Mouse (Mus musculus) MEL (cell line): ENCODE measurements around the gene Snrnp48.

Experiments
- BHLHE40 ChIP-seq: IDR thresholded peaks from 2 replicates; pipeline ENCODE4 v1.6.1; 2012; ENCODE audit warnings: low read depth, mild to moderate bottlenecking, inconsistent platforms, low read length, improper control_type of control experiment, borderline replicate concordance
- CTCF ChIP-seq, 3 experiments: IDR thresholded peaks in 2 of 3; conservative IDR thresholded peaks in 1 of 3; 2 replicates each; pipeline ENCODE4 v1.5.1; 2011 to 2012; ENCODE audit warnings: low read length in 3 of 3, low read depth in 2 of 3, mild to moderate bottlenecking in 2 of 3, improper control_type of control experiment in 1 of 3, inconsistent platforms in 1 of 3, mixed read lengths in 1 of 3, moderate library complexity in 1 of 3; ENCODE audit not compliant: control insufficient read depth in 1 of 3, insufficient read depth in 1 of 3, poor library complexity in 1 of 3, severe bottlenecking in 1 of 3
- EP300 ChIP-seq, 2 experiments: IDR thresholded peaks; 2 replicates each; pipeline ENCODE4 v1.6.1; 2011; ENCODE audit warnings: improper control_type of control experiment in 2 of 2, low read length in 2 of 2, low read depth in 1 of 2, mild to moderate bottlenecking in 1 of 2
- GATA1 ChIP-seq: IDR thresholded peaks from 2 replicates; pipeline ENCODE4 v1.6.1; 2011; ENCODE audit warnings: low read depth, low read length, improper control_type of control experiment
- HCFC1 ChIP-seq: IDR thresholded peaks from 2 replicates; pipeline ENCODE4 v1.6.1; 2012; ENCODE audit warnings: low read depth, mild to moderate bottlenecking, inconsistent platforms, low read length, improper control_type of control experiment, moderate library complexity
- MAX ChIP-seq: IDR thresholded peaks from 2 replicates; pipeline ENCODE4 v1.6.1; 2011; ENCODE audit warnings: low read length, improper control_type of control experiment
- MEF2A ChIP-seq: IDR thresholded peaks from 2 replicates; pipeline ENCODE4 v1.6.1; 2014; ENCODE audit warnings: low read depth, mild to moderate bottlenecking, inconsistent platforms, low read length, improper control_type of control experiment; ENCODE audit not compliant: poor library complexity, insufficient replicate concordance, severe bottlenecking; ENCODE audit errors: extremely low read depth
- MYB ChIP-seq: IDR thresholded peaks from 2 replicates; pipeline ENCODE4 v1.6.1; 2011; ENCODE audit warnings: mild to moderate bottlenecking, low read depth, low read length, improper control_type of control experiment
- MYC ChIP-seq: IDR thresholded peaks from 2 replicates; pipeline ENCODE4 v1.6.1; 2011; ENCODE audit warnings: low read depth, mild to moderate bottlenecking, low read length, improper control_type of control experiment, moderate library complexity
- POLR2A ChIP-seq, 2 experiments: IDR thresholded peaks; 2 replicates each; pipeline ENCODE4 v1.6.1; 2011 to 2012; ENCODE audit warnings: low read length in 2 of 2, mild to moderate bottlenecking in 2 of 2, control low read depth in 1 of 2, improper control_type of control experiment in 1 of 2, low read depth in 1 of 2, moderate library complexity in 1 of 2; ENCODE audit not compliant: control insufficient read depth in 1 of 2, insufficient read depth in 1 of 2, poor library complexity in 1 of 2
- POLR2AphosphoS5 ChIP-seq: IDR thresholded peaks from 2 replicates; pipeline ENCODE4 v1.6.1; 2012; ENCODE audit warnings: low read depth, borderline replicate concordance, mild to moderate bottlenecking, inconsistent platforms, low read length, moderate library complexity, mixed read lengths
- USF1 ChIP-seq: IDR thresholded peaks from 2 replicates; pipeline ENCODE4 v1.6.1; 2014; ENCODE audit warnings: low read depth, mild to moderate bottlenecking, inconsistent platforms, low read length, improper control_type of control experiment, moderate library complexity
- ZKSCAN1 ChIP-seq: IDR thresholded peaks from 2 replicates; pipeline ENCODE4 v1.6.1; 2012; ENCODE audit warnings: low read depth, mild to moderate bottlenecking, inconsistent platforms, low read length, improper control_type of control experiment, moderate library complexity
- ZMIZ1 ChIP-seq: IDR thresholded peaks from 2 replicates; pipeline ENCODE4 v1.6.1; 2012; ENCODE audit warnings: low read depth, mild to moderate bottlenecking, inconsistent platforms, low read length, improper control_type of control experiment, moderate library complexity

- no peak for TF ChIP-seq POLR2A (IDR thresholded peaks at IDR 0.05; ENCODE audit: control insufficient read depth in 1 of 2, insufficient read depth in 1 of 2, low read depth in 1 of 2, low read length in 2 of 2, poor library complexity in 1 of 2)
- TF ChIP-seq MYB: no peak
- no peak for TF ChIP-seq CTCF (IDR thresholded peaks at IDR 0.05 in 2 of 3, conservative IDR thresholded peaks at IDR 0.05 in 1 of 3; ENCODE audit: control insufficient read depth in 1 of 3, insufficient read depth in 1 of 3, low read depth in 2 of 3, low read length in 3 of 3, poor library complexity in 1 of 3, severe bottlenecking in 1 of 3)
- TF ChIP-seq MEF2A: no peak
- no peak for TF ChIP-seq BHLHE40
- no peak for TF ChIP-seq MYC
- no peak for TF ChIP-seq EP300 (IDR thresholded peaks at IDR 0.05; ENCODE audit: low read depth in 1 of 2, low read length in 2 of 2)
- TF ChIP-seq HCFC1: no peak
- TF ChIP-seq GATA1: no peak
- TF ChIP-seq MAX: no peak
- no peak for TF ChIP-seq POLR2AphosphoS5
- no peak for TF ChIP-seq ZMIZ1
- TF ChIP-seq USF1: no peak
- no peak for TF ChIP-seq ZKSCAN1
These were observed 27.7 kb downstream of the Snrnp48 start for GRCm38 (mm10) chr13:38232411-38232810.
